Mouse (Mus musculus) myocyte (in vitro differentiated cells): ENCODE results near the gene Vapa. TPM values are rescaled to one million over a fixed set of nuclear protein-coding genes. Genes with fewer than 3 reads are reported as not detected.

ENCODE experiments used
- H3K27me3 ChIP-seq: one replicate; pipeline ENCODE4 v1.6.1; 2011; ENCODE audit not compliant: control insufficient read depth, insufficient read depth, insufficient read length
- H3K36me3 ChIP-seq: one replicate; pipeline ENCODE4 v1.6.1; 2011; ENCODE audit not compliant: control insufficient read depth, insufficient read depth
- H3K4me2 ChIP-seq: one replicate; pipeline ENCODE4 v1.6.1; 2011; ENCODE audit warnings: low read depth, control low read depth
- H3K4me3 ChIP-seq: one replicate; pipeline ENCODE4 v1.5.1; 2011; ENCODE audit warnings: mild to moderate bottlenecking, control low read depth, moderate library complexity
- H3K79me2 ChIP-seq: one replicate; pipeline ENCODE4 v1.6.1; 2011; ENCODE audit not compliant: control insufficient read depth, insufficient read depth
- H3ac ChIP-seq: one replicate; pipeline ENCODE4 v1.6.1; 2011; ENCODE audit not compliant: control insufficient read depth, insufficient read length
- CEBPB ChIP-seq: IDR thresholded peaks from 2 replicates; pipeline ENCODE4 v1.6.1; 2011; ENCODE audit warnings: mild to moderate bottlenecking, moderate library complexity; ENCODE audit not compliant: poor library complexity, insufficient read depth, severe bottlenecking
- E2F4 ChIP-seq: IDR thresholded peaks from one replicate; pipeline ENCODE4 v1.6.1; 2011; ENCODE audit warnings: mild to moderate bottlenecking, control low read depth, moderate library complexity; ENCODE audit not compliant: insufficient read depth
- MAX ChIP-seq: IDR thresholded peaks from one replicate; pipeline ENCODE4 v1.6.1; 2011; ENCODE audit warnings: low read depth, mild to moderate bottlenecking, control low read depth
- MYOD1 ChIP-seq, 3 experiments: IDR thresholded peaks; one replicate each; pipeline ENCODE4 v1.6.1; 2011; ENCODE audit warnings: control low read depth in 2 of 3, low read depth in 2 of 3, mild to moderate bottlenecking in 2 of 3, moderate library complexity in 1 of 3; ENCODE audit not compliant: insufficient read length in 2 of 3, control insufficient read depth in 1 of 3
- MYOG ChIP-seq, 3 experiments: IDR thresholded peaks; one replicate each; pipeline ENCODE4 v1.6.1; 2011; ENCODE audit warnings: control low read depth in 2 of 3, low read depth in 2 of 3, mild to moderate bottlenecking in 2 of 3; ENCODE audit not compliant: insufficient read length in 2 of 3, control insufficient read depth in 1 of 3, insufficient read depth in 1 of 3
- POLR2A ChIP-seq: IDR thresholded peaks from one replicate; pipeline ENCODE4 v1.6.1; 2011; ENCODE audit warnings: low read depth, mild to moderate bottlenecking, control low read depth, moderate library complexity; ENCODE audit not compliant: insufficient read length
- POLR2AphosphoS2 ChIP-seq: IDR thresholded peaks from one replicate; pipeline ENCODE4 v1.6.1; 2011; ENCODE audit warnings: low read depth, control low read depth; ENCODE audit not compliant: insufficient read length
- REST ChIP-seq: IDR thresholded peaks from one replicate; pipeline ENCODE4 v1.6.1; 2011; ENCODE audit warnings: mild to moderate bottlenecking, control low read depth, moderate library complexity; ENCODE audit not compliant: insufficient read depth, insufficient read length
- SRF ChIP-seq: IDR thresholded peaks from one replicate; pipeline ENCODE4 v1.6.1; 2011; ENCODE audit warnings: low read depth; ENCODE audit not compliant: control insufficient read depth, insufficient read length
- TCF12 ChIP-seq: IDR thresholded peaks from one replicate; pipeline ENCODE4 v1.6.1; 2011; ENCODE audit warnings: mild to moderate bottlenecking, control low read depth; ENCODE audit not compliant: poor library complexity, insufficient read depth, severe bottlenecking
- TCF3 ChIP-seq: IDR thresholded peaks from one replicate; pipeline ENCODE4 v1.6.1; 2011; ENCODE audit warnings: low read depth, control low read depth; ENCODE audit not compliant: insufficient read length
- USF1 ChIP-seq: IDR thresholded peaks from one replicate; pipeline ENCODE4 v1.6.1; 2011; ENCODE audit warnings: low read depth, mild to moderate bottlenecking, control low read depth, moderate library complexity
- polyA plus RNA-seq: library from polyadenylated mRNA; unstranded; fragments of >200 nt; fragmentation: generic; extraction: Trizol; gene quantifications from one replicate; pipeline ENCODE4 v1.2.1, GENCODE M21; 2012; ENCODE audit warnings: missing spikeins

The Vapa gene
- polyA plus RNA-seq, 1 experiment = 78.9 TPM

DNA sequence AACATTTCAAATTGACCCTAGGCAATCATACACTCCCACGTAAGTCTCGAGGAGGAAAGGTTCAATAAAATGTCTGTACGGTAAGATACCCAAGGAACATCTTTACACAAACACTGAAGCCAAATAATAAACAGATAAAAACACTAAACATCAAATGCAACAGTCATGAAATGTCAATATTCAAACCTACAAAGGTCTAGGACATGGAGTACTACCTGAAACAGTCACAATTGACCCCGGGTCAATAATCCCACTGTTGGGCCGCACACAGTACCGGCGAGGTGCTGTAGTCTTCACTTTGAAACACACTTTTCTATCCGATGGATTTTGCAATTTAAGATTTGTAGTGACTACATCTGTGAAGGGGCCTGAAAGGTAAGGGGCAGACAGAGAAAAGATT is 18.7 kb downstream of the Vapa start:
- no peak for TF ChIP-seq USF1
- no peak for TF ChIP-seq POLR2A
- Histone ChIP-seq H3K27me3 (no peaks in the 10 kb centered on the region), H3ac (no peak overlapping the region), H3K4me2 (no peak overlapping the region), H3K4me3 (no peak overlapping the region), H3K36me3 (peaks cover 17% of the 10 kb centered on the region), H3K79me2 (peaks cover 99% of the 10 kb centered on the region)

DNA sequence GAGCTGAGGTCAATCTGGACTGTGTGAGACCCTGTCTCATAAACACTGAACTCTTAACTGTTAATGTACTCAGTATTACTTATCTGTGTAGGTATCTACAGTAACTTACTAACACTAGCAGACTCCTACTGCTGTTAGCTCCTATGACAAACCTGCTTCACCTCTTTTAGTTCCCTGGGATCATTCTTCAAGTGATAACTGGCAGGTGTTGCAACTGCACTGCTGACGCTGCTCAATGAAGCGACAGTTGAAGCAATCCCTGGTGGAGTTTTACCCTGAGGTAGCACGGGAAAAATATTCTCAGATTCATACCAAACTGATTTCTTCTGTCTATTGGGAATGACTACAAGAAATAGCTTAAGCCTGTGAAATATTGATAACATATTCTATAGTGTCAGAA is 26.5 kb downstream of the Vapa start:
- Histone ChIP-seq H3K36me3 (peaks cover 45% of the 10 kb centered on the region), H3K4me2 (no peak overlapping the region), H3ac (no peak overlapping the region), H3K79me2 (peaks cover 93% of the 10 kb centered on the region), H3K27me3 (no peaks in the 10 kb centered on the region), H3K4me3 (no peak overlapping the region)
- TF ChIP-seq POLR2AphosphoS2 = no peak

DNA sequence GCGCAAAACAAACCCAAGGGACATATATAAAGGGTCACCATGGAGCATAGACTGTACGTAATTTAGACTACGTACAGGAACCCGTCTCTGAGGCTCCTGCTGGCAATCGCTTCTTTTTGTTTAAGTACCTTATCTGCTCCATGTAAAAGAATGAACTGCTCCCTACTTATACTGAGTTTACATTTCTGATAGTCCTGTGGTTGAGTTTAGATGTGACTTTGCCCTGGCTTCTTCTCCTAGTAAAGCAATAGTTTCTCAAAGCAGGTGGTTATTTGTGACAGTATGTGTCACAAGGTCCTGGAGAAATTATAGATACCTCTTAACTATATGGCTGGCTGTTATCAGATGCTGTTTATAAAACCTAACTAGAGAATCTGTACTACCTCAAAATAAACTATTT is 31.9 kb downstream of the Vapa start:
- TF ChIP-seq USF1 (no peak), POLR2A (no peak), TCF12 (no peak), MAX (no peak), MYOG (IDR thresholded peaks at IDR 0.05; ENCODE audit: control insufficient read depth in 1 of 3, insufficient read depth in 1 of 3, insufficient read length in 2 of 3, low read depth in 2 of 3) (no peak), SRF (no peak), CEBPB (no peak), E2F4 (no peak), POLR2AphosphoS2 (no peak), REST (no peak), TCF3 (no peak), MYOD1 (IDR thresholded peaks at IDR 0.05; ENCODE audit: control insufficient read depth in 1 of 3, insufficient read length in 2 of 3, low read depth in 2 of 3) (no peak)
- H3K36me3 ChIP-seq = peaks cover 42% of the 10 kb centered on the region
- H3ac ChIP-seq = no peak overlapping the region
- H3K79me2 ChIP-seq = peaks cover 39% of the 10 kb centered on the region
- no peak overlapping the region for H3K4me2 ChIP-seq
- H3K27me3 ChIP-seq = no peaks in the 10 kb centered on the region
- no peak overlapping the region for H3K4me3 ChIP-seq

DNA sequence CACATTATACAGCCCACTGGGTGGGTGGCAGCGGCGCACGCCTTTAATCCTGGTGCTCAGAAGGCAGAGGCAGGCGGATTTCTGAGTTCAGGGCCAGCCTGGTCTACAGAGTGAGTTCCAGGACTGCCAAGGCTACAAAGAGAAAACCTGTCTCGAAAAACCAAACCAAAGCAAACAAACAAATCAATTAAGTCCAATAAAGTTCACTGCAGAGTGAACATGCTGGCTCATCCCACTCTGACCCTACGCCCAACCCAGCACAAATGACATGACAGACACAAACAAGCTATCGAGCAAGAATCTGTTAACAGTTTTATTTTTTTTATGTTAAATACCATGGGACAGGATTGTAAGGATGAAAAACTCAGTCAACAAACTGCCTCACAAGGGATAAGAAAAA is 33.6 kb downstream of the Vapa start:
- Histone ChIP-seq H3ac (no peak overlapping the region), H3K79me2 (peaks cover 22% of the 10 kb centered on the region), H3K4me2 (no peak overlapping the region), H3K27me3 (no peaks in the 10 kb centered on the region), H3K4me3 (no peak overlapping the region), H3K36me3 (peaks cover 42% of the 10 kb centered on the region)
- TF ChIP-seq POLR2A = no peak
- TF ChIP-seq TCF3 = no peak

DNA sequence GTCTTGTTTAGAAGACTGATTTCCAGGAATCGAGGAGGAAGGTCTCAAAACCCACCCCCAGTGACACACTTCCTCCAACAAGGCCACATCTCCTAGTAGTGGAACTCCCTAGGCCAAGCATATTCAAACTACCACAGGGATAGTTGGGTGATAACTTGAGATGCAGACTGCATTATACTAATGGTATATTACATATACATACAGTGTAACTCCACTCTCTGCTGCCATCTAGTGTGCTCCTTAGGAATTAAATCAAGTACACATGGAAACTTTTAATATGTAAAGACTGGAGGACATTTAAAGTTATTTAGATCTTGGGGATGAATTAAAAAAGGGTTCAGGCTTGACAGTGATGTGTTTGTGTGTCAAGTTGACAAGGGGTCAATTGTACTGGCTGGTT is 38.0 kb downstream of the Vapa start:
- no peak overlapping the region for H3ac ChIP-seq
- no peak for TF ChIP-seq USF1
- no peak for TF ChIP-seq SRF
- TF ChIP-seq TCF3 = no peak
- no peaks in the 10 kb centered on the region for H3K79me2 ChIP-seq
- H3K4me2 ChIP-seq = no peak overlapping the region
- peaks cover 13% of the 10 kb centered on the region for H3K36me3 ChIP-seq
- H3K4me3 ChIP-seq = no peak overlapping the region
- no peaks in the 10 kb centered on the region for H3K27me3 ChIP-seq

DNA sequence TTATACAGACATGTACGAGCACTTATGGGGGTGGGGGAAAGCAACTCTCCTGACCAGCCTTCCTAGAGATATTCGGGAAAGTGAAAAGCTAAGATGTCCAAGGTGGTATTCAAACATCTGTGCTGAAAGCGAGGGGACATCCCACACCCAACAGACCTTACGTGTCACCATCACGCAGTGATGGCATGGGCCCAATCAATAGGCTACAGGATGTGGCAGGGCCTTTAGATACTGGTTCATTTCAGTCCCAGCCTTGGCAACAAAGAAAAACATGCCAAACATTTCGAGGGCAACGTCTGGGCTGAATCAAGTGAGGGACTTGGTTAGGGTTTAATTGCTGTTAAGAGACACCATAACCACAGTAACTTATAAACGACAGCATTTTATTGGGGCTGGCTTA is 38.5 kb downstream of the Vapa start:
- TF ChIP-seq POLR2AphosphoS2 = peak; percentile 46
- no peak for TF ChIP-seq MYOG (IDR thresholded peaks at IDR 0.05; ENCODE audit: control insufficient read depth in 1 of 3, insufficient read depth in 1 of 3, insufficient read length in 2 of 3, low read depth in 2 of 3)
- TF ChIP-seq SRF = no peak
- TF ChIP-seq TCF3 = no peak
- no peak for TF ChIP-seq TCF12
- no peak for TF ChIP-seq MYOD1 (IDR thresholded peaks at IDR 0.05; ENCODE audit: control insufficient read depth in 1 of 3, insufficient read length in 2 of 3, low read depth in 2 of 3)
- TF ChIP-seq POLR2A = no peak
- Histone ChIP-seq H3ac (no peak overlapping the region), H3K36me3 (peaks cover 10% of the 10 kb centered on the region), H3K27me3 (no peaks in the 10 kb centered on the region), H3K4me3 (no peak overlapping the region), H3K79me2 (no peaks in the 10 kb centered on the region), H3K4me2 (no peak overlapping the region)

DNA sequence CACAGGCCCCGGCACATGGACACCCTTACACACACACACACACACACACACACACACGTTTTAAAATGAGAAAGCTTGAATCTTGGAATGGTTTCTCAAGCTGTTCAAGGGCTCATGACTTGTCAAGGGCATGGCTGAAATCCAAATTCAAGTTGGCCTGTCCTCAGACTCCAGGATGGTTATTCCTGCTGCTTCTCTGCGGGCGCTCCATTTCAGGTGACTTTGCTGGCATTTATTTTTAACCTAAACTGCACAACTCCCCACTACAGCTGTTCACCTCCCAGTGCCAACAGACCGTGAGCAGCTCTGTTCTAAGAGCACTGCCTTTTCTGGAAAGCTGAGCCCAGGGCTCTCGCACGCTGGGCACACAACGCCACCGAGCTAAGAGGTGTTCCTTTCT is 41.5 kb downstream of the Vapa start:
- Histone ChIP-seq H3K27me3 (no peaks in the 10 kb centered on the region), H3K4me3 (no peak overlapping the region), H3ac (no peak overlapping the region), H3K79me2 (no peaks in the 10 kb centered on the region), H3K36me3 (no peaks in the 10 kb centered on the region), H3K4me2 (no peak overlapping the region)
- TF ChIP-seq POLR2A (no peak), MAX (no peak), REST (no peak), MYOG (IDR thresholded peaks at IDR 0.05; ENCODE audit: control insufficient read depth in 1 of 3, insufficient read depth in 1 of 3, insufficient read length in 2 of 3, low read depth in 2 of 3) (peak in 2 of 3 experiments; percentile 58 to 73), TCF12 (no peak), POLR2AphosphoS2 (no peak), TCF3 (no peak), MYOD1 (IDR thresholded peaks at IDR 0.05; ENCODE audit: control insufficient read depth in 1 of 3, insufficient read length in 2 of 3, low read depth in 2 of 3) (peak in 2 of 3 experiments; percentile 22 to 61), E2F4 (no peak), SRF (no peak), USF1 (no peak)
